ENCODE assay signal across 16 mouse cellular contexts in the genomic region with DNA sequence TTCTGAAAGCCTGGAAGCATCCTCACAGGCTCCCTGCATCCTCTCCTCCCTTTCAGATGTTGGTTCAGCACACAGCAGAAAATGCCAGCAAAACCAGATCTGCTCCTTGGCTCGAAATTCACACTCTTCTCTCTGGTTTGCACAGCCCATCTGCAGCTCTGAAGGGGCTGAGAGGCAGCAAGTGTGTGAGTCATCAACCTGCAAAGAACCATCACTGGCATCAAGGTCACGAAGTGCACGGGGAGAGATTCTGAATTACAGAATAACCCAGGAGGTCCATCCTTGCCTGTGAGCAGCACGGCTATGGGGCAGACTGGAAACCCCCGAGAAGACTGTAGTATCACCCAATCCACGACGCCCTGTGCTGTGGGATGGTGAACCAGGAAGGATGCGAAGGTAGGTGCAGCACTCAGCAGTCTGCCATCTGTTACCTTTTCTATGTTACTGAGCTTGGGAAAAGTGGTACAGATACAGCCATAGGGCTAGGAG. TPM values are rescaled to one million over a fixed set of nuclear protein-coding genes. Genes with fewer than 3 reads are reported as not detected.
A peak's percentile ranks its signal among the peaks of the same experiment; 100 is the strongest.
DNase-seq lines count a peak whose midpoint lies in the region; ATAC-seq and TF ChIP-seq lines count a peak whose summit lies in the region.
"Had no signal": no experiment of that assay in that cellular context is flagged by ENCODE, and none has a peak within 500 bp of the region (broad histone marks: within the 10 kb centered on the region; RNA-seq: fewer than 3 reads in every experiment).

No protein-coding gene starts in this region.

- peaks cover 2% of the 10 kb centered on the region; the same call in 1 of the 2 replicates for H3K4me1 ChIP-seq in lung, adult 2 months (ENCODE audit: control insufficient read depth, insufficient read depth, low read length)
- no peaks in the 10 kb centered on the region for H3K4me1 ChIP-seq in forebrain, embryonic 11.5 days (replicated peaks; ENCODE audit: control insufficient read depth, insufficient read depth, low read length)
- H3K4me1 ChIP-seq: embryonic facial prominence, embryonic 15.5 days; megakaryocyte, embryonic 14.5 days had no signal

- H3K27ac ChIP-seq in forebrain, embryonic 11.5 days (ENCODE audit: low read depth, low read length) = no peak overlapping the region
- H3K27ac ChIP-seq: embryonic facial prominence, embryonic 15.5 days; forebrain, embryonic 15.5 days had no signal

- no peak overlapping the region for H3K4me2 ChIP-seq in forebrain, embryonic 11.5 days (ENCODE audit: low read depth, low read length, severe bottlenecking)
- H3K4me2 ChIP-seq: embryonic facial prominence, embryonic 15.5 days; forebrain, embryonic 15.5 days had no signal

- H3K4me3 ChIP-seq in lung, adult 2 months (replicated peaks; ENCODE audit: extremely low read depth, low read depth, low read length) = no peak overlapping the region
- H3K4me3 ChIP-seq in forebrain, embryonic 11.5 days (ENCODE audit: low read depth, low read length) = no peak overlapping the region
- H3K4me3 ChIP-seq: embryonic facial prominence, embryonic 15.5 days; forebrain, embryonic 15.5 days; megakaryocyte, embryonic 14.5 days had no signal

- H3K9ac ChIP-seq in forebrain, embryonic 11.5 days (ENCODE audit: low read length) = no peak overlapping the region
- H3K9ac ChIP-seq: embryonic facial prominence, embryonic 15.5 days; forebrain, embryonic 15.5 days had no signal

- intact Hi-C loops in heart, postnatal 10 days (cut with DNase I) = no loop called here
- intact Hi-C loops in gastrocnemius, postnatal 14 days (cut with DNase I; ENCODE audit: low total_unique reads) = no loop called here

- no peaks in the 10 kb centered on the region for H3K36me3 ChIP-seq in forebrain, embryonic 11.5 days (ENCODE audit: control insufficient read depth, insufficient read depth, low read length)
- H3K36me3 ChIP-seq: embryonic facial prominence, embryonic 15.5 days; forebrain, embryonic 15.5 days had no signal

- H3K27me3 ChIP-seq in forebrain, embryonic 11.5 days (ENCODE audit: control insufficient read depth, insufficient read depth, low read length) = no peaks in the 10 kb centered on the region
- H3K27me3 ChIP-seq: embryonic facial prominence, embryonic 15.5 days; forebrain, embryonic 15.5 days; megakaryocyte, embryonic 14.5 days had no signal

- H3K9me3 ChIP-seq in forebrain, embryonic 11.5 days (ENCODE audit: control insufficient read depth, low read length) = no peaks in the 10 kb centered on the region
- H3K9me3 ChIP-seq: embryonic facial prominence, embryonic 15.5 days; forebrain, embryonic 15.5 days had no signal

- no peak for TF ChIP-seq POLR2A in lung, adult 2 months (IDR thresholded peaks at IDR 0.05; ENCODE audit: borderline replicate concordance, extremely low read depth, low read depth, low read length)

- TF ChIP-seq CTCF in lung, adult 2 months (IDR thresholded peaks at IDR 0.05; ENCODE audit: insufficient read depth, low read length) = no peak

- WGBS in lung, adult 2 months = 77% methylated on average over 8 of the region's 8 CpGs
- WGBS in forebrain, embryonic 11.5 days = 93% methylated on average over 8 of the region's 8 CpGs

- no peak for ATAC-seq in forebrain, embryonic 11.5 days (replicated peaks; ENCODE audit: low FRiP score)
- ATAC-seq: forebrain, embryonic 15.5 days had no signal

- peak; percentile 79 for DNase-seq in heart, adult 11 months
- DNase-seq in heart, postnatal 10 days = no peak
- DNase-seq in brain, adult 2 months (ENCODE audit: low read depth, low spot score) = peak; percentile 94
- DNase-seq in cerebellum, adult 8-10 months = peak; percentile 56
- DNase-seq in layer of hippocampus, postnatal 14 days (ENCODE audit: low spot score in 2 of 2) = peak; percentile 16 to 19
- no peak for DNase-seq in lung, adult 2 months
- DNase-seq in gastrocnemius, postnatal 14 days = no peak
- DNase-seq in forebrain, embryonic 11.5 days (ENCODE audit: low spot score) = no peak
- DNase-seq: lung, adult 18-20 months had no signal

RNA-seq across cellular contexts. Expression of a gene that starts 24.4 kb away (rescaled TPM):
- total RNA-seq in heart, postnatal 10 days (2021) = under 1 TPM; 0.32 to 0.41 TPM
- total RNA-seq in layer of hippocampus, postnatal 14 days (2021) = 1 to 10 TPM; 1.6 to 3.6 TPM
- polyA plus RNA-seq in lung, adult 2 months (2012; rRNA removed) = 0.27 and 0.32 TPM in 2 replicates
- total RNA-seq in gastrocnemius, postnatal 14 days (2021) = not detected
- polyA plus RNA-seq in forebrain, embryonic 11.5 days (2014; fragmentation: Nextera tagmentation; extraction: Ambion mirVana) = not detected in 2 replicates
- total RNA-seq: monocyte, adult 5-6 weeks; neutrophil, adult 5-6 weeks had no signal
- polyA plus RNA-seq: embryonic facial prominence, embryonic 15.5 days; gonadal fat pad, adult 2 months; kidney, embryonic 16.5 days had no signal

RNA-seq across cellular contexts. Expression of a gene that starts 27.5 kb away (rescaled TPM):
- 10 to 100 TPM; 18.3 to 21.0 TPM for total RNA-seq in heart, postnatal 10 days (2021)
- total RNA-seq in layer of hippocampus, postnatal 14 days (2021) = 100 to 1,000 TPM; 106 to 115 TPM
- polyA plus RNA-seq in lung, adult 2 months (2012; rRNA removed) = 28.1 and 32.6 TPM in 2 replicates
- 1 to 10 TPM; 5.1 to 5.9 TPM for total RNA-seq in gastrocnemius, postnatal 14 days (2021)
- polyA plus RNA-seq in forebrain, embryonic 11.5 days (2014; fragmentation: Nextera tagmentation; extraction: Ambion mirVana) = 4.5 and 4.8 TPM in 2 replicates
- total RNA-seq: monocyte, adult 5-6 weeks; neutrophil, adult 5-6 weeks had no signal

Comparison
In these comparisons a context has a peak if more than half of its experiments do, and no peak if none do; other contexts are left out.
1. DNase-seq: peak in heart, adult 11 months (single experiment), brain, adult 2 months (single experiment), cerebellum, adult 8-10 months (single experiment) and layer of hippocampus, postnatal 14 days (2 of 2); none in heart, postnatal 10 days (0 of 2), lung, adult 2 months (single experiment), gastrocnemius, postnatal 14 days (single experiment) and forebrain, embryonic 11.5 days (single experiment).
2. RNA of a gene that starts 27.5 kb away (total RNA-seq): 106 to 115 TPM in layer of hippocampus, postnatal 14 days; 18.3 to 21.0 TPM in heart, postnatal 10 days and 5.1 to 5.9 TPM in gastrocnemius, postnatal 14 days; every median in the first group is over 4 times any median in the second.